Mouse (Mus musculus) C2C12 (cell line): ENCODE measurements around the gene Eif4b.

ENCODE experiments used
- CTCF ChIP-seq: IDR thresholded peaks from one replicate; pipeline ENCODE4 v1.5.1; 2011; ENCODE audit not compliant: control insufficient read depth, insufficient read depth, insufficient read length
- MAX ChIP-seq: IDR thresholded peaks from one replicate; pipeline ENCODE4 v1.6.1; 2011; ENCODE audit warnings: mild to moderate bottlenecking, control low read depth
- MYOD1 ChIP-seq: IDR thresholded peaks from one replicate; pipeline ENCODE4 v1.6.1; 2011; ENCODE audit warnings: low read depth; ENCODE audit not compliant: control insufficient read depth, insufficient read length
- MYOG ChIP-seq: IDR thresholded peaks from one replicate; pipeline ENCODE4 v1.6.1; 2011; ENCODE audit not compliant: control insufficient read depth, insufficient read length; ENCODE audit errors: extremely low read depth
- USF1 ChIP-seq: IDR thresholded peaks from one replicate; pipeline ENCODE4 v1.6.1; 2011; ENCODE audit warnings: low read depth, mild to moderate bottlenecking, control low read depth, moderate library complexity

DNA sequence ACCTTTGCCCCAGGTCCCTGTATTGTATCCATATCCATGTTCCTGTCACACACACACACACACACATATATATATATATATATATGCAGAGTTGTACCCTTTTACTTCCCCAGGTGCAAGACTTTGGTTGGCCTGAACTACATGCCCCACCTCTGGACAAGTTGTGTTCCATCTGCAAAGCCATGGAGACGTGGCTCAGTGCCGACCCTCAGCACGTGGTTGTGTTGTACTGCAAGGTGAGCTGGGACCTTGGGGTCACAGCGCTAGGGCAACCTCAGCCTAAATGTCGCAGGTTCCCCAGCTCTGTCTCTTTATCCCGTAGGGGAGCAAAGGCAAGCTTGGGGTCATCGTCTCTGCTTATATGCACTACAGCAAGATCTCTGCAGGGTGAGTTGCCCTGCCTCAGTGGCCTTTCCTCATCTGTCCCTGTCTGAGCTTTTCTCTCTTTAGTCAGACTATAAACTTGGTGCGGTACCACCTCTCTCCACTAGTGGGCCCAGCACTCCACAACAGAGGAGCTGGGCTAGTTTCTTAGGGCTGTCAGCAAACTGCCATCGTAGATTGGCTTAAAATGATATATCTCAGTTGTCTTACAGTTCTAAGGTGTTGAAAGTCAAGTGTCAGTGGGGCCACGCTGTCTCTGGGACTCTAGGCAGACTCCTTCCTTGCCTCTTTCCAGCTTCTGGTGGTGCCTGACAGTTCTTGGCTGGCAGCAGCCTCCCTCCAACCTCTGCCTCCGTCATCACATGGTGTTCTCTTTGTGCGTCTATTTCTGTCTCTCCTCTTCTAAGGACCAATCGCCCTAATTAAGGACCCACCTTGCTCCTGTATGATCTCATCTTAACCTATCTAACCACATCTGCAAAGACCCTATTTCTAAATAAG lies 34.4 kb downstream of the Eif4b start:
- TF ChIP-seq MYOD1: no peak
- TF ChIP-seq CTCF: no peak
- no peak for TF ChIP-seq USF1
- TF ChIP-seq MAX: no peak
- TF ChIP-seq MYOG: no peak
